Comparison of ENCODE assay signal across 11 mouse cellular contexts in the genomic region with DNA sequence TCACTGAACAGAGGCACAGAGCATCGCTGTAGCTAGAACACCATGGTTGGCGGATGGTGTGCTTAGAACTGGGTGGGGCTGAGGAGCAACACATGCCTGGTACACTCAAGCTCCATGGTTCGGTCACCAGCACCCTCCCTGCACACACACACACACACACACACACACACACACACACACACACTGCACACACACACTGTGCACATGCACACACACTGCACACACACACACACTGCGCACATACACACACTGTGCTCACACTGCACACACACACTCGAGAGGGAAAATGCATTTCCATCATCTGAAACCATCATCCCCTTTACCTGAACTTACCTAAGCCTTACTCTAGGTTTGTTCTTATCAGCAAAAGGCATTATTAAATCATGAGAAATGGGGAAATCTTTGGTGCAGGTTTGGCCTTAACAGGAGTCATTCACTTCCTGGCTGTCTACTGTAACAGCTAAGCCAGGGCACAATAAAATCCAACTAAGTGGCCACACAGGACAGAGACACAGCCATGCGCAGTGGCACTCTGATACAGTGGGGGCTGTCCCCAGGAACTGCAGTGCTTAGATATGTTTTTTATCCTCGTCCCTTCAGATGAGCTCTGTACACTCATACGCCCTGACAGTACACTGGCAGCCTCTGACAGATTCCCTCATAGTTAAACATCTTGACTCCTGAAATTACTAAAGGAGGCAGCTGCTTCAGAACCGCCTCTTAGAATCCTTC. TPM values are rescaled to one million over a fixed set of nuclear protein-coding genes. Genes with fewer than 3 reads are reported as not detected.
A peak's percentile ranks its signal among the peaks of the same experiment; 100 is the strongest.
DNase-seq lines count a peak whose midpoint lies in the region; ATAC-seq lines count a peak whose summit lies in the region.
"Had no signal": no experiment of that assay in that cellular context is flagged by ENCODE, and none has a peak within 500 bp of the region (broad histone marks: within the 10 kb centered on the region; RNA-seq: fewer than 3 reads in every experiment).

No protein-coding gene starts in this region.

- no peak overlapping the region for H3K4me3 ChIP-seq in heart, embryonic 14.5 days (ENCODE audit: control insufficient read depth in 1 of 2, insufficient read depth in 1 of 2, low read depth in 1 of 2, low read length in 2 of 2)
- H3K4me3 ChIP-seq in brown adipose tissue, adult 24 weeks (ENCODE audit: insufficient read depth, low read depth, low read length), result no peak overlapping the region
- H3K4me3 ChIP-seq in forebrain, embryonic 13.5 days, result no peak overlapping the region
- no peak overlapping the region for H3K4me3 ChIP-seq in midbrain, embryonic 10.5 days
- H3K4me3 ChIP-seq: liver, embryonic 15.5 days had no signal

- 64% methylated on average over 9 of the region's 9 CpGs for WGBS in heart, embryonic 14.5 days
- WGBS in forebrain, embryonic 13.5 days, result 61% methylated on average over 9 of the region's 9 CpGs
- WGBS in midbrain, embryonic 10.5 days, result 71% methylated on average over 9 of the region's 9 CpGs

- intact Hi-C loops in heart, postnatal 25 days (cut with DNase I), result loop anchor here (2.0 to 5.0 kb wide), 2 partner anchors 17 to 44 kb away; no protein-coding TSS in a partner anchor

- peak overlapping the region; percentile 53; the same call in 1 of the 2 replicates for H3K9ac ChIP-seq in heart, embryonic 14.5 days (ENCODE audit: low read length)
- 0 out of 2 replicates have a peak overlapping the region, but pooled peaks have one; percentile 12 for H3K9ac ChIP-seq in forebrain, embryonic 13.5 days
- H3K9ac ChIP-seq: liver, embryonic 15.5 days had no signal

- peaks cover 39 to 59% of the 10 kb centered on the region in 2 experiments for H3K4me1 ChIP-seq in heart, embryonic 14.5 days (ENCODE audit: control insufficient read depth in 2 of 2, insufficient read depth in 2 of 2, low read length in 2 of 2)
- H3K4me1 ChIP-seq in brown adipose tissue, adult 24 weeks (ENCODE audit: control insufficient read depth, insufficient read depth, insufficient read length, low read length), result peaks cover 47% of the 10 kb centered on the region
- peaks cover 24% of the 10 kb centered on the region for H3K4me1 ChIP-seq in forebrain, embryonic 13.5 days
- H3K4me1 ChIP-seq in midbrain, embryonic 10.5 days, result peaks cover 53% of the 10 kb centered on the region
- H3K4me1 ChIP-seq: liver, embryonic 15.5 days had no signal

- no peaks in the 10 kb centered on the region for H3K9me3 ChIP-seq in heart, embryonic 14.5 days (ENCODE audit: control insufficient read depth, low read length)
- no peaks in the 10 kb centered on the region for H3K9me3 ChIP-seq in forebrain, embryonic 13.5 days (replicated peaks)
- no peaks in the 10 kb centered on the region for H3K9me3 ChIP-seq in midbrain, embryonic 10.5 days (replicated peaks)
- H3K9me3 ChIP-seq: liver, embryonic 15.5 days had no signal

- no peak overlapping the region for H3K4me2 ChIP-seq in heart, embryonic 14.5 days (ENCODE audit: low read length)
- peak overlapping the region; percentile 24; the same call in 1 of the 2 replicates for H3K4me2 ChIP-seq in forebrain, embryonic 13.5 days
- H3K4me2 ChIP-seq: liver, embryonic 15.5 days had no signal

- peak overlapping the region; percentile 52 to 65 for H3K27ac ChIP-seq in heart, embryonic 14.5 days (replicated peaks in 1 of 2; ENCODE audit: control insufficient read depth in 1 of 2, insufficient read depth in 1 of 2, low read depth in 2 of 2, low read length in 2 of 2)
- peak overlapping the region; percentile 61 for H3K27ac ChIP-seq in brown adipose tissue, adult 24 weeks (replicated peaks; ENCODE audit: low read depth, low read length)
- H3K27ac ChIP-seq in forebrain, embryonic 13.5 days, result peak overlapping the region; percentile 15; the same call in 1 of the 2 replicates
- peak overlapping the region; percentile 84 for H3K27ac ChIP-seq in midbrain, embryonic 10.5 days (replicated peaks)
- H3K27ac ChIP-seq: liver, embryonic 15.5 days had no signal

- H3K27me3 ChIP-seq in heart, embryonic 14.5 days (ENCODE audit: control insufficient read depth, insufficient read depth, low read length), result no peaks in the 10 kb centered on the region
- H3K27me3 ChIP-seq in forebrain, embryonic 13.5 days, result no peaks in the 10 kb centered on the region
- H3K27me3 ChIP-seq in midbrain, embryonic 10.5 days (ENCODE audit: low read depth, poor library complexity, severe bottlenecking), result peaks cover 17% of the 10 kb centered on the region
- H3K27me3 ChIP-seq: liver, embryonic 15.5 days had no signal

- no peak for ATAC-seq in heart, embryonic 14.5 days (ENCODE audit: insufficient number of reproducible peaks, insufficient read depth, low FRiP score, low read depth)
- ATAC-seq in forebrain, embryonic 13.5 days, result no peak

- H3K36me3 ChIP-seq in heart, embryonic 14.5 days (ENCODE audit: control insufficient read depth, insufficient read depth, low read length), result 0 out of 2 replicates have a peak, but pooled peaks cover 8% of the 10 kb centered on the region
- no peaks in the 10 kb centered on the region for H3K36me3 ChIP-seq in forebrain, embryonic 13.5 days (ENCODE audit: poor library complexity, severe bottlenecking)
- no peaks in the 10 kb centered on the region for H3K36me3 ChIP-seq in midbrain, embryonic 10.5 days
- H3K36me3 ChIP-seq: liver, embryonic 15.5 days had no signal

- DNase-seq in heart, postnatal 25 days (ENCODE audit: low spot score), result no peak
- DNase-seq in midbrain, embryonic 10.5 days (ENCODE audit: low spot score), result no peak
- DNase-seq in retina, postnatal 1 day, result no peak
- DNase-seq in right cerebral cortex, adult 18-20 months, result no peak
- no peak for DNase-seq in adrenal gland, postnatal 14 days
- DNase-seq: layer of hippocampus, adult 9-11 months had no signal

RNA-seq across cellular contexts. Expression of a gene that starts 49.1 kb away (rescaled TPM):
- polyA plus RNA-seq in heart, embryonic 14.5 days (2014; fragmentation: Nextera tagmentation; extraction: Ambion mirVana), result 250 and 253 TPM in 2 replicates
- total RNA-seq in heart, postnatal 25 days (2021), result 100 to 1,000 TPM; 537 to 622 TPM
- polyA plus RNA-seq in brown adipose tissue, adult 24 weeks (2012; ENCODE audit: insufficient read depth, insufficient read length, missing spikeins), result 142 and 186 TPM in 2 replicates
- polyA plus RNA-seq in forebrain, embryonic 13.5 days (2015; fragmentation: Nextera tagmentation; extraction: Ambion mirVana), result 50.8 and 53.5 TPM in 2 replicates
- 113 and 146 TPM in 2 replicates for polyA plus RNA-seq in midbrain, embryonic 10.5 days (2016; fragmentation: Nextera tagmentation; extraction: Ambion mirVana)
- 574 and 650 TPM in 2 replicates for total RNA-seq in adrenal gland, postnatal 14 days (2021)
- total RNA-seq: neutrophil, adult 5-6 weeks had no signal

RNA-seq across cellular contexts. Expression of a gene that starts 49.1 kb away (rescaled TPM):
- polyA plus RNA-seq in heart, embryonic 14.5 days (2014; fragmentation: Nextera tagmentation; extraction: Ambion mirVana), result 77.7 and 80.3 TPM in 2 replicates
- 100 to 1,000 TPM; 292 to 338 TPM for total RNA-seq in heart, postnatal 25 days (2021)
- polyA plus RNA-seq in brown adipose tissue, adult 24 weeks (2012; ENCODE audit: insufficient read depth, insufficient read length, missing spikeins), result 51.1 and 77.2 TPM in 2 replicates
- 21.7 and 24.0 TPM in 2 replicates for polyA plus RNA-seq in forebrain, embryonic 13.5 days (2015; fragmentation: Nextera tagmentation; extraction: Ambion mirVana)
- polyA plus RNA-seq in midbrain, embryonic 10.5 days (2016; fragmentation: Nextera tagmentation; extraction: Ambion mirVana), result 43.7 and 53.1 TPM in 2 replicates
- total RNA-seq in adrenal gland, postnatal 14 days (2021), result 341 and 356 TPM in 2 replicates
- total RNA-seq: neutrophil, adult 5-6 weeks had no signal

Comparison
In these comparisons a context has a peak if more than half of its experiments do, and no peak if none do; other contexts are left out.
1. H3K27ac ChIP-seq: peak in every context shown above with its lines; median percentile 84 in midbrain, embryonic 10.5 days; 61 in brown adipose tissue, adult 24 weeks; 58 in heart, embryonic 14.5 days; 15 in forebrain, embryonic 13.5 days.